Comparison of ENCODE assay signal across 12 mouse cellular contexts in the genomic region with DNA sequence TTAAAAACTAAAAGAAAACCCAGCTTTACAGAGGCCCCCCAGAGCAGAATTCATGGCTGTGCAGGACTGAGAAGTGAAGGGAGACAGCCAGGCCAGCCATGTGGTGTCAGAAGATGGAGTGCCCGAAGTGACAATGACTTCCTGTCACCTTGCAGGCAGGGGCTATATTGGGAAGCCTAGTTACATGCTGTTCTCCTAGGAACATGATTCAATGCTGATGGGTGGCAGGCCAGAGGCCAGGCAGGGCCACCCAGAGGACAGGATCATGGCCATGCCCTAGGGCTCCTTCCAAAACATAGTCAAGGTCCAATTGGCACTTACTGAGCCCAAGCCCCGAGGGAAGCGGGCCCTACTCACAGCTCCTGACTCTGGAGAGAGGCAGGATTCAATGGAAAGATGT.
DNase-seq lines count a peak whose midpoint lies in the region; ATAC-seq and TF ChIP-seq lines count a peak whose summit lies in the region.
"Had no signal": no experiment of that assay in that cellular context is flagged by ENCODE, and none has a peak within 500 bp of the region (broad histone marks: within the 10 kb centered on the region; RNA-seq: fewer than 3 reads in every experiment).

No protein-coding gene starts in this region.

- H3K27me3 ChIP-seq in kidney, embryonic 14.5 days (ENCODE audit: control insufficient read depth, insufficient read depth, low read length), result peaks cover 22% of the 10 kb centered on the region
- no peaks in the 10 kb centered on the region for H3K27me3 ChIP-seq in heart, adult 2 months (ENCODE audit: control insufficient read depth, insufficient read depth, low read length)

- 23% methylated on average over 3 of the region's 3 CpGs for WGBS in kidney, embryonic 14.5 days
- 52% methylated on average over 3 of the region's 3 CpGs for WGBS in heart, adult 2 months

- DNase-seq in kidney, postnatal 10 days, result no peak
- DNase-seq in adrenal gland, postnatal 36 days, result peak; percentile 61 to 66
- peak; percentile 51 to 83 for DNase-seq in heart, adult 2 months
- peak; percentile 30 to 85 for DNase-seq in kidney, postnatal 25 days
- DNase-seq in cerebellum, adult 9-11 months, result no peak
- DNase-seq in layer of hippocampus, adult 11-12 months (ENCODE audit: low spot score), result no peak
- DNase-seq: cerebellum, adult 11 months; thymus, postnatal 14 days had no signal

- no peak for TF ChIP-seq CTCF in heart, adult 2 months (IDR thresholded peaks at IDR 0.05)

- no peak overlapping the region for H3K27ac ChIP-seq in kidney, embryonic 14.5 days (ENCODE audit: low read depth, low read length)
- H3K27ac ChIP-seq in heart, adult 2 months, result peak overlapping the region; percentile 97
- H3K27ac ChIP-seq: embryonic facial prominence, embryonic 15.5 days had no signal

- H3K4me3 ChIP-seq in kidney, embryonic 14.5 days (ENCODE audit: low read length), result no peak overlapping the region
- no peak overlapping the region for H3K4me3 ChIP-seq in heart, adult 2 months
- H3K4me3 ChIP-seq: embryonic facial prominence, embryonic 15.5 days had no signal

- intact Hi-C loops in heart, adult 2 months (cut with DNase I), result no loop called here

- ATAC-seq in kidney, embryonic 14.5 days (ENCODE audit: low FRiP score, low TSS enrichment), result peak; percentile 49; the same call in 1 of the 2 replicates

- H3K36me3 ChIP-seq in kidney, embryonic 14.5 days (ENCODE audit: control insufficient read depth, insufficient read depth, low read length), result no peaks in the 10 kb centered on the region
- peaks cover 47% of the 10 kb centered on the region for H3K36me3 ChIP-seq in heart, adult 2 months (ENCODE audit: control insufficient read depth, insufficient read depth, low read length)
- H3K36me3 ChIP-seq: embryonic facial prominence, embryonic 15.5 days had no signal

- TF ChIP-seq EP300 in heart, adult 2 months (IDR thresholded peaks at IDR 0.05; ENCODE audit: insufficient read depth, low read depth, low read length), result peak; percentile 99

- H3K9me3 ChIP-seq in kidney, embryonic 14.5 days (ENCODE audit: control insufficient read depth, low read length), result no peaks in the 10 kb centered on the region
- H3K9me3 ChIP-seq: embryonic facial prominence, embryonic 15.5 days had no signal

- no peak overlapping the region for H3K4me2 ChIP-seq in kidney, embryonic 14.5 days (replicated peaks; ENCODE audit: low read depth, low read length)
- H3K4me2 ChIP-seq: embryonic facial prominence, embryonic 15.5 days; liver, embryonic 11.5 days; midbrain, embryonic 11.5 days had no signal

- no peak overlapping the region for H3K9ac ChIP-seq in kidney, embryonic 14.5 days (ENCODE audit: low read depth, low read length)
- peak overlapping the region; percentile 34 for H3K9ac ChIP-seq in heart, adult 2 months (ENCODE audit: low read depth, low read length)
- H3K9ac ChIP-seq: embryonic facial prominence, embryonic 15.5 days had no signal

- H3K79me2 ChIP-seq in heart, adult 2 months (replicated peaks; ENCODE audit: control insufficient read depth, insufficient read depth, low read length), result peaks cover 1% of the 10 kb centered on the region; the same call in 1 of the 2 replicates

- H3K4me1 ChIP-seq in kidney, embryonic 14.5 days (ENCODE audit: control insufficient read depth, insufficient read depth, low read length), result peaks cover 19% of the 10 kb centered on the region; the same call in 1 of the 2 replicates
- H3K4me1 ChIP-seq in heart, adult 2 months (ENCODE audit: control insufficient read depth, insufficient read depth, low read length), result peaks cover 59% of the 10 kb centered on the region

- peak; percentile 51; the same call in 1 of the 2 replicates for TF ChIP-seq POLR2A in heart, adult 2 months (IDR thresholded peaks at IDR 0.05; ENCODE audit: insufficient read depth, low read depth, low read length)

Comparison
In these comparisons a context has a peak if more than half of its experiments do, and no peak if none do; other contexts are left out.
1. DNase-seq: peak in adrenal gland, postnatal 36 days (2 of 2), heart, adult 2 months (2 of 2) and kidney, postnatal 25 days (2 of 2); none in kidney, postnatal 10 days (single experiment), cerebellum, adult 9-11 months (single experiment) and layer of hippocampus, adult 11-12 months (single experiment).